Mouse (Mus musculus) midbrain, embryonic 10.5 days (tissue): Measurements from ENCODE around the gene Slc4a4. TPM values are rescaled to one million over a fixed set of nuclear protein-coding genes. Genes with fewer than 3 reads are reported as not detected.

Source experiments
- DNase-seq: peaks from one replicate; pipeline ENCODE4 v3.0.0-alpha.2; 2017; ENCODE audit warnings: low spot score
- H3K27ac ChIP-seq: fragments of 300-500 bp; sonication (generic); replicated peaks from 2 replicates; pipeline ENCODE4 v1.5.1; 2016; ENCODE audit warnings: mild to moderate bottlenecking
- H3K27me3 ChIP-seq: fragments of 300-500 bp; sonication (generic); 2 replicates; pipeline ENCODE4 v1.6.1; 2016; ENCODE audit warnings: low read depth, mild to moderate bottlenecking; ENCODE audit not compliant: poor library complexity, severe bottlenecking
- H3K36me3 ChIP-seq: fragments of 300-500 bp; sonication (generic); 2 replicates; pipeline ENCODE4 v1.6.1; 2016; ENCODE audit warnings: mild to moderate bottlenecking, moderate library complexity
- H3K4me1 ChIP-seq: fragments of 300-500 bp; sonication (generic); 2 replicates; pipeline ENCODE4 v1.6.1; 2016
- H3K4me3 ChIP-seq: fragments of 300-500 bp; sonication (generic); 2 replicates; pipeline ENCODE4 v1.5.1; 2016; ENCODE audit warnings: mild to moderate bottlenecking, moderate library complexity
- H3K9me3 ChIP-seq: fragments of 300-500 bp; sonication (generic); replicated peaks from 2 replicates; pipeline ENCODE4 v1.6.1; 2016; ENCODE audit warnings: mild to moderate bottlenecking
- WGBS: fragments of 180-500 bp; shearing (Covaris S2); methylation state at CpG from one replicate; pipeline ENCODE4 v1.1.7; 2016; 5-methylcytosine and 5-hydroxymethylcytosine counted together
- polyA plus RNA-seq: library from polyadenylated mRNA; unstranded; fragments of >200 nt; fragmentation: Nextera tagmentation; extraction: Ambion mirVana; gene quantifications from 2 replicates; pipeline ENCODE4 v1.2.1, GENCODE M21; 2016

Gene Slc4a4
- polyA plus RNA-seq, 1 experiment from 2014 or later, result 1.5 TPM

- no peak for DNase-seq
- peaks cover 10% of the 10 kb centered on the region for H3K4me1 ChIP-seq
- H3K27ac ChIP-seq, result no peak overlapping the region
- no peaks in the 10 kb centered on the region for H3K9me3 ChIP-seq
- 91% methylated on average over 7 of the region's 7 CpGs for WGBS
- no peak overlapping the region for H3K4me3 ChIP-seq
- no peaks in the 10 kb centered on the region for H3K36me3 ChIP-seq
- no peaks in the 10 kb centered on the region for H3K27me3 ChIP-seq
Observed at GRCm38 (mm10) chr5:88950337-88950736, 63.7 kb downstream of the Slc4a4 start.

GRCm38 (mm10) chr5:88952757-88953577, 66.3 kb downstream of the Slc4a4 start:
- H3K4me3 ChIP-seq, result no peak overlapping the region
- no peak overlapping the region for H3K27ac ChIP-seq
- no peak for DNase-seq
- no peaks in the 10 kb centered on the region for H3K4me1 ChIP-seq
- no peaks in the 10 kb centered on the region for H3K9me3 ChIP-seq
- WGBS, result 90% methylated on average over 17 of the region's 17 CpGs
- no peaks in the 10 kb centered on the region for H3K27me3 ChIP-seq
- H3K36me3 ChIP-seq, result no peaks in the 10 kb centered on the region

- Histone ChIP-seq H3K4me3 (no peak overlapping the region), H3K27ac (no peak overlapping the region), H3K36me3 (no peaks in the 10 kb centered on the region), H3K9me3 (no peaks in the 10 kb centered on the region), H3K4me1 (0 out of 2 replicates have a peak, but pooled peaks cover 3% of the 10 kb centered on the region), H3K27me3 (no peaks in the 10 kb centered on the region)
- DNase-seq, result no peak
- WGBS, result 87% methylated on average over 5 of the region's 5 CpGs
Observed at GRCm38 (mm10) chr5:88957735-88958134, 71.1 kb downstream of the Slc4a4 start.

- Histone ChIP-seq H3K4me1 (0 out of 2 replicates have a peak, but pooled peaks cover 3% of the 10 kb centered on the region), H3K27me3 (no peaks in the 10 kb centered on the region), H3K27ac (no peak overlapping the region), H3K36me3 (no peaks in the 10 kb centered on the region), H3K9me3 (no peaks in the 10 kb centered on the region), H3K4me3 (no peak overlapping the region)
- WGBS, result 85% methylated on average over 5 of the region's 5 CpGs
- DNase-seq, result no peak
Observed at GRCm38 (mm10) chr5:88958966-88959365, 72.3 kb downstream of the Slc4a4 start.

GRCm38 (mm10) chr5:88959412-88959811, 72.8 kb downstream of the Slc4a4 start:
- H3K27ac ChIP-seq, result no peak overlapping the region
- no peaks in the 10 kb centered on the region for H3K36me3 ChIP-seq
- H3K9me3 ChIP-seq, result no peaks in the 10 kb centered on the region
- H3K27me3 ChIP-seq, result no peaks in the 10 kb centered on the region
- DNase-seq, result no peak
- no peak overlapping the region for H3K4me3 ChIP-seq
- 0 out of 2 replicates have a peak, but pooled peaks cover 3% of the 10 kb centered on the region for H3K4me1 ChIP-seq
- 73% methylated on average over 6 of the region's 6 CpGs for WGBS

- no peak for DNase-seq
- Histone ChIP-seq H3K4me1 (0 out of 2 replicates have a peak, but pooled peaks cover 3% of the 10 kb centered on the region), H3K9me3 (no peaks in the 10 kb centered on the region), H3K27ac (no peak overlapping the region), H3K4me3 (no peak overlapping the region), H3K27me3 (no peaks in the 10 kb centered on the region), H3K36me3 (no peaks in the 10 kb centered on the region)
- 86% methylated on average over 5 of the region's 5 CpGs for WGBS
Observed at GRCm38 (mm10) chr5:88960342-88961105, 73.9 kb downstream of the Slc4a4 start.

DNA sequence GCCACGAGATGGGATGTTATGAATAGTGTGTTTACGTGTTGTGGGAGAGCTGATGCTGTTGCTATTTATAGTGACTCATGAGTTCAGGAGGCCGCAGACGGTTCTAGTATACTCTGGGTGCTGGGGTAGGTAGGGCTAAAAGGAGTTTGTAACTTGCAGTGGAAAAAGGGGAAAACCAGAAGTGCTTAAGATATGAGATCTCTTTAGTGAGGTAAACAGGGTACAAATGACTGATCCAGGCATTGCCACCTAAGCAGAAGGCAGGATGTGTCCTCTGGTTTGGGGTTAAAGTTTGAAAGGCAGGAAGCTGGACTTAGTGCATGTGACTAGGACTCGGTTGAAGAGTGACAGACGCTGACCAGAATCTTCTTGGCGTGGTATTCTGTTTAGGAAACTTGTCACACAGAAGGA, 74.7 kb downstream of the Slc4a4 start:
- 86% methylated on average over 7 of the region's 7 CpGs for WGBS
- H3K27me3 ChIP-seq, result no peaks in the 10 kb centered on the region
- H3K36me3 ChIP-seq, result no peaks in the 10 kb centered on the region
- H3K4me1 ChIP-seq, result 0 out of 2 replicates have a peak, but pooled peaks cover 3% of the 10 kb centered on the region
- no peaks in the 10 kb centered on the region for H3K9me3 ChIP-seq
- no peak overlapping the region for H3K4me3 ChIP-seq
- no peak overlapping the region for H3K27ac ChIP-seq
- DNase-seq, result no peak

DNA sequence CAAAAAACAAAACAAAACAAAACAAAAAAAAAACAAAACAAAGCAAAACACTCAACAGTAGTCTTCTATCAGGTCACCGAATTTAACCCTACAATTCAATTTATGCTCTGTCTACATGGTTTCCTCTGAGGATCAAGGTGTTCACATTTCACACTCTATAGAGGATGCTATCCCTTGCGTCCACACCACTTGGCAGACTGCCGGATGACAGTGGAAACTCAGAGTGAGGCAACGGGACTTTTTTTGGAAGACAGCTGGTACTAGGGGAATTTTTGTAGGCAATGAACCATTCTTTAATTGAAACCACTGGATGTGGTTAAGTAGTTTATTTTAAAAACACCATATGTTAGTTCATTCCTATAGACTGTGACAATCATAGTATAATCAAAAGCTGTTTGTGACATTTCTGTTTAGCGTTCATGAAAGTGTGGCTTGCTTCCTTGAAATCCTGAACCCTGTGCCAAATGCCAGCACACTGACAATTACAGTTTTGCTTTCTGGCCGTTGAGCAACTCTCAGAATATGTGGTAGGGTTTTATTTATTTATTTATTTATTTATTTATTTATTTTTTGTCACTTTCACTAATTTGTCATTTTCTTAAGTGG, 78.2 kb downstream of the Slc4a4 start:
- 88% methylated on average over 6 of the region's 6 CpGs for WGBS
- Histone ChIP-seq H3K27ac (no peak overlapping the region), H3K9me3 (no peaks in the 10 kb centered on the region), H3K36me3 (no peaks in the 10 kb centered on the region), H3K4me1 (peaks cover 7% of the 10 kb centered on the region), H3K27me3 (no peaks in the 10 kb centered on the region), H3K4me3 (no peak overlapping the region)
- no peak for DNase-seq

DNA sequence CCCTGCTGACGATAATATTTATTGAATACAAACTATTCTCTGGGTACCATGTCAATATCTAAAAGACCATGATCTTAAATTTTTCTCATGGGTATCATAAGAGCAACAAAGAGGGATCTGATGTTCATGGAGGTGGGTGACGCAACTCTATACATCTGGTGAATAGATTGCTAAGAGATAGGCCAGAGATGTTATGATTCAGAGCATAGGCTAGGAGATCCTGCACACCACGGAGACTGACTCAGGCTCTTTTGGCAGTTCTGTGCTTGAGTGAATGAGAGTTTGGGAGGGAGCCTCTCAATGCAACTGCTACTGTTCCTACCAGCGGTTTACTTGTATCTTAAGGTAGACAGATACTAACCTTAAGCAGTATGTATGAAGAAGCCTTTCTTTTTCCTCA, 79.9 kb downstream of the Slc4a4 start:
- H3K9me3 ChIP-seq, result no peaks in the 10 kb centered on the region
- peaks cover 7% of the 10 kb centered on the region for H3K4me1 ChIP-seq
- WGBS, result 90% methylated on average over 4 of the region's 4 CpGs
- no peak overlapping the region for H3K4me3 ChIP-seq
- DNase-seq, result no peak
- H3K27me3 ChIP-seq, result no peaks in the 10 kb centered on the region
- no peak overlapping the region for H3K27ac ChIP-seq
- no peaks in the 10 kb centered on the region for H3K36me3 ChIP-seq

DNA sequence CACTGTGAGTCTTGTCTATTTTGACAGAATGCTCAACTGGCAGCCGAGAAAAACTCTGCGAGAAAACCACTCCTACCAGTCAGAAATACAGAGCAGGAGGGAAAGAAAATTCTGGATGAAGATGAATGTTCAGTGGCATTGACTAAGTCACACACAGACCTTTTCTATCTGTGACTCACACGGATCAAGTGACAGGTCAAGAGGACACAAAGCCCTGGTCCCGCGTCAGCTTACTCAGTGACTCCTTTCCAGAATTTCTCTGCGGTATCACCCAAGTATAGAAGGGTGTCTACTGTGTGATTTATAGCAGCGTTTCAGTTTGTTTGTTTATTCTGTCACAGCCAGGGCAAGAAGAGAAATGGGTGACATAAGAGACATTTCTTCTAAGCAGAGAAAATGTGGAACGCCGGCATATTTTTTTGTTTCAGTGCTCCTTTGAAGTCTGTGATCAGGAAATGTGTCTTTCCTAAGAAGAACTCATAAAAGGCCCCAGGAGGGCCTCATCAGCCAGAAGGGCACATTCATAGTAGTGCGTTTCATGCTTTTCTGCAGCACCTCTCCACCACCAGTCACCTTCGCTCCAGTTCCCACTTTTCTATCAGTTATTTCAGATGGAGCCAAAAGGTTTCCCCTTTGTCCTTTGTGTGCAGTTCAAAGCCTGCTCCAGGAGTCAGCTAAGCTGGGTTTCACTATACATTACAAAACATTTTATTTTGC, 82.5 kb downstream of the Slc4a4 start:
- Histone ChIP-seq H3K27ac (no peak overlapping the region), H3K9me3 (no peaks in the 10 kb centered on the region), H3K4me3 (no peak overlapping the region), H3K36me3 (no peaks in the 10 kb centered on the region), H3K4me1 (peaks cover 7% of the 10 kb centered on the region), H3K27me3 (no peaks in the 10 kb centered on the region)
- no peak for DNase-seq
- WGBS, result 64% methylated on average over 11 of the region's 11 CpGs

GRCm38 (mm10) chr5:88971554-88971953, 84.9 kb downstream of the Slc4a4 start:
- Histone ChIP-seq H3K36me3 (no peaks in the 10 kb centered on the region), H3K4me3 (no peak overlapping the region), H3K27ac (no peak overlapping the region), H3K9me3 (no peaks in the 10 kb centered on the region), H3K27me3 (no peaks in the 10 kb centered on the region), H3K4me1 (peaks cover 21% of the 10 kb centered on the region)
- DNase-seq, result no peak

DNA sequence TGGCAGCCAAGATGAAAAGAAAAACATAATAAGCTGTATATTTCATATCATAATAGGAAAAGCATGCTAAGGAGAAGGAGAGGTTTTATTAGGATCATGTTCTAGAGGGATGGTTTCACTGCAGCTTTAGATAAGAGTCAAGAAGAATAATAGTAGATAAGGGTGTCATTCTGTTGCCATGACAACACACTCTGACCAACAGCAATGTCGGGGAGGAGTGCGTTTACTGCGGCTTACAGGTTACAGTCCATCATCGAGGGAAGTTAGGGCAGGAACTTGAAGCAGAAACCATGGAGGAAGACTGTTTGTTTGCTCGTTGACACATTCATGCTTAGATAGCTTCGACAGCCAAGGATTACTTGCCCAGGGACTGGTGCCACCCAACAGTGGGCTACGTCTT, 85.7 kb downstream of the Slc4a4 start:
- 80% methylated on average over 7 of the region's 7 CpGs for WGBS
- Histone ChIP-seq H3K4me1 (peaks cover 21% of the 10 kb centered on the region), H3K27me3 (no peaks in the 10 kb centered on the region), H3K4me3 (no peak overlapping the region), H3K27ac (no peak overlapping the region), H3K36me3 (no peaks in the 10 kb centered on the region), H3K9me3 (no peaks in the 10 kb centered on the region)
- DNase-seq, result no peak
